Mouse (Mus musculus): ENCODE data around the gene Taar8a.
A peak's percentile ranks its signal among the peaks of the same experiment; 100 is the strongest.
"Not testable (repeated sequence)": the region's sequence is repeated elsewhere in the genome, so short reads cannot be mapped to it uniquely, and the experiment has no call there.

Taar8a gene

GRCm38 (mm10) chr10:24076200-24076599 is at the start of gene Taar8a:
Gene Taar8a (plus strand): TSS chr10:24076500.
- not testable (repeated sequence) for DNase-seq

GRCm38 (mm10) chr10:24026922-24027321 is 49.4 kb upstream of the Taar8a start, which contains the start of gene Taar7d:
Gene Taar7d (plus strand): TSS chr10:24027222.
- no peak for DNase-seq

- no peak for DNase-seq
Measured at GRCm38 (mm10) chr10:24031347-24031746, 45.0 kb upstream of the Taar8a start.

GRCm38 (mm10) chr10:24037314-24037713 is 39.0 kb upstream of the Taar8a start, which contains the start of gene Taar7e:
Gene Taar7e (plus strand): TSS chr10:24037614.
- no peak for DNase-seq

- DNase-seq = no peak
Measured at GRCm38 (mm10) chr10:24040120-24040869, 36.0 kb upstream of the Taar8a start.

- no peak for DNase-seq
Measured at GRCm38 (mm10) chr10:24049210-24049609, 27.1 kb upstream of the Taar8a start, which contains the start of gene Taar7f. Gene Taar7f (plus strand): TSS chr10:24049510.

GRCm38 (mm10) chr10:24052039-24052438 is 24.3 kb upstream of the Taar8a start:
- no peak for DNase-seq

GRCm38 (mm10) chr10:24058986-24059385 is 17.3 kb upstream of the Taar8a start:
- no peak for DNase-seq

GRCm38 (mm10) chr10:24074751-24075150 is 1.5 kb upstream of the Taar8a start:
- not testable (repeated sequence) for DNase-seq

- DNase-seq = peak; percentile 43
Measured at GRCm38 (mm10) chr10:24080166-24080565, 3.9 kb downstream of the Taar8a start.

GRCm38 (mm10) chr10:24085936-24086335 is 9.6 kb downstream of the Taar8a start:
- no peak for DNase-seq

- DNase-seq = no peak
Measured at GRCm38 (mm10) chr10:24086555-24086954, 10.3 kb downstream of the Taar8a start.

- no peak for DNase-seq
Measured at GRCm38 (mm10) chr10:24087168-24087567, 10.9 kb downstream of the Taar8a start.

GRCm38 (mm10) chr10:24092194-24092593 is 15.9 kb downstream of the Taar8a start, which contains the start of gene Taar8b:
Gene Taar8b (minus strand): TSS chr10:24092294.
- no peak for DNase-seq

GRCm38 (mm10) chr10:24097010-24097409 is 20.7 kb downstream of the Taar8a start:
- not testable (repeated sequence) for DNase-seq

GRCm38 (mm10) chr10:24101812-24102211 is 25.5 kb downstream of the Taar8a start, which contains the start of gene Taar8c:
Gene Taar8c (minus strand): TSS chr10:24101912.
- DNase-seq = not testable (repeated sequence)

GRCm38 (mm10) chr10:24103299-24103698 is 27.0 kb downstream of the Taar8a start:
- not testable (repeated sequence) for DNase-seq

- no peak for DNase-seq
Measured at GRCm38 (mm10) chr10:24107747-24108146, 31.4 kb downstream of the Taar8a start.

GRCm38 (mm10) chr10:24108236-24108635 is 31.9 kb downstream of the Taar8a start:
- no peak for DNase-seq

GRCm38 (mm10) chr10:24109434-24109833 is 33.1 kb downstream of the Taar8a start, which contains the start of gene Taar9:
Gene Taar9 (minus strand): TSS chr10:24109534.
- DNase-seq = not testable (repeated sequence)

- no peak for DNase-seq
Measured at GRCm38 (mm10) chr10:24111116-24111778, 34.9 kb downstream of the Taar8a start.

Measured in kidney, adult 18-20 months (tissue).